Mouse (Mus musculus): ENCODE results near the gene Mrpl55.

DNA sequence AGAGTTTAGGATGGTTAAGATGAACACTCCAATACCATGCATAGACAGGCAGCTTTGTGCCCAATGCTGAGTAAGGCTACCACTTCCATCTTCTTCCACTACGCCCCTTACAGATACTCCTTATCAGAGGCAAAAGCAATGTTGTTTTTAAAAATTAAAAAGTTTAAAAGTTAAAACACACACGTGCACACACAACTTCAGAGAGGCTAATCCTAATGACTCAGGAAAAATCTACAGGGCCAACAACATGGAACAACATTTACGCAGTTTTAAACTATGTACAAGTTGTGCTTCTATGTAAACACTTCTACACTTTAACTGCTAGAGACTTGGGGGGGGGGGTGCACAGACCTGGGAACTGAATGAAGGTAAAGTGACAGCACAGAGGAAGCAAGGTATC lies 21.7 kb downstream of the Mrpl55 start:
- TF ChIP-seq POLR2A (IDR thresholded peaks at IDR 0.05; ENCODE audit: low read depth, low read length) (no peak), CTCF (IDR thresholded peaks at IDR 0.05; ENCODE audit: extremely low read depth, insufficient read length, insufficient replicate concordance, low read depth, low read length) (no peak)

Measured in small intestine, adult 2 months (tissue).